Mouse (Mus musculus): ENCODE results near the gene Pla2g4d. TPM values are rescaled to one million over a fixed set of nuclear protein-coding genes. Genes with fewer than 3 reads are reported as not detected.

Gene Pla2g4d
- polyA plus RNA-seq (2015; fragmentation: Nextera tagmentation; extraction: Ambion mirVana) = 0.06 TPM in 1 of 2 replicates, not detected in the other

DNA sequence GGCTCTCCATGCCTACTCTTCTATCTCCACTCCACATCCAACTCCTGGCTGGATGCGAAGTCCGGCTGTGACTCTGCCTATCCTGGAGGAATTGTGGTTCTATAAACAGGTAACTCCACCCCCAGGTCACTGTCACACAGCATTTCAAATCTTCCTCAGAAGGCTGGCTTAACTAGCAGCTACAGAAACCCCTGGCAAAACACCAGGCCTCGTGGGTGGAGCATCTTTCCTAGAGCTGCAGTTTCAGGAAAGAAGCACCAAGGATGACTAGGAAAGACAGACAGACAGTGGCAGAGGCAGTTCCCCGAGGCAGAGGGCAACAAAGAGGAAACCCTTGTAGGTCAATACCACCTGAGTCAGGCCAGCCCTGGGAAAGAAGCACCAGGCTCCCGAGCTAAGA is at the start of gene Pla2g4d:
Gene Pla2g4d (minus strand): TSS at position 203 of the 400 bp plus-strand sequence.
- WGBS = 82% methylated on average over 5 of the region's 5 CpGs
- Histone ChIP-seq H3K27me3 (no peaks in the 10 kb centered on the region), H3K27ac (replicated peaks) (no peak within 1 kb of the TSS), H3K9me3 (no peaks in the 10 kb centered on the region), H3K4me2 (no peak within 1 kb of the TSS), H3K4me1 (replicated peaks) (no peaks in the 10 kb centered on the region), H3K4me3 (no peak within 1 kb of the TSS), H3K9ac (no peak within 1 kb of the TSS), H3K36me3 (no peaks in the 10 kb centered on the region)
- ATAC-seq (ENCODE audit: low read depth) = no peak

DNA sequence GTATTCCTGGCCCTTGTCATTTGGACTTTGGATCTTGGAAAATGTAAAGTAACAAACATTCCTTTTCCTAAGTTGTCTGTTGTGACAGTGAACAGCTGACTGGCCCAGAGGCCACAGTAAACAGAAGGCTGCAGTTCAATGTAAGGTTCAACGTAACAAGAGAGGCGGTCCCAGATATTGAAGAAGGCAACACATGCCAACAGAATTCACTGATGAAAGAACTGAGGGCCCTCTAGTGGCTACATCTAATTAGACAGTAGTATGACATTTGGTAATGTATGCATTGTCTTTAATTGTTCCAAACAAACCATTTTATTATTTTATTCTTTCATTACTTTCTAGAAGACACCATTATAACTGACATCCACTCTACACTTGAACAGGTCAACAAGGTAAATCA is 48.9 kb upstream of the Pla2g4d start:
- no peak overlapping the region for H3K27ac ChIP-seq (replicated peaks)
- WGBS = 84% methylated on average over 2 of the region's 2 CpGs
- no peak overlapping the region for H3K9ac ChIP-seq
- peaks cover 94% of the 10 kb centered on the region for H3K36me3 ChIP-seq
- H3K4me3 ChIP-seq = no peak overlapping the region
- no peak for ATAC-seq (ENCODE audit: low read depth)
- H3K27me3 ChIP-seq = no peaks in the 10 kb centered on the region
- no peaks in the 10 kb centered on the region for H3K9me3 ChIP-seq
- H3K4me1 ChIP-seq (replicated peaks) = no peaks in the 10 kb centered on the region
- H3K4me2 ChIP-seq = no peak overlapping the region

- no peaks in the 10 kb centered on the region for H3K4me1 ChIP-seq (replicated peaks)
- H3K36me3 ChIP-seq = peaks cover 86% of the 10 kb centered on the region
- no peak overlapping the region for H3K9ac ChIP-seq
- H3K4me3 ChIP-seq = no peak overlapping the region
- H3K9me3 ChIP-seq = no peaks in the 10 kb centered on the region
- no peak overlapping the region for H3K27ac ChIP-seq (replicated peaks)
- 91% methylated on average over 4 of the region's 4 CpGs for WGBS
- no peak for ATAC-seq (ENCODE audit: low read depth)
- no peaks in the 10 kb centered on the region for H3K27me3 ChIP-seq
- no peak overlapping the region for H3K4me2 ChIP-seq
These were observed 42.6 kb upstream of the Pla2g4d start for GRCm38 (mm10) chr2:120331575-120331974.

DNA sequence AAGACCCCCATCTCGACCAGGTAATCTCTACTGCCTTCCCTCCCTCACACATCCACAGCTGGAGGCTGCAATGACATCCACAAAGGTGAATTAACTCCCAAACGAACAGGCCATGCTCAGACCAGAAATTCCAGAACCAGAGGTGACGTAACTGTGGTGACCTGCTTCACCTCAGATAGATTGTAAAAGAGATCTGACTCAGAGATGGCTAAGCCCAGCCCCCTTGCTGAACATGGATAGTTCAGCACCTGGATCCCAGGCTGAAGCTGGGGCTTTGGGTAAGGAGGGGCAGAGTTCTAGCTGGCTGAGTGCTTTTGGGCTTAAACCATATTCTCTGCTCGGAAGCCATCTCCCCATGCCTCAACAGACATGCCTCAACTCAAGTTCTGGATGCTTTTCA is 26.1 kb upstream of the Pla2g4d start:
- Histone ChIP-seq H3K9me3 (no peaks in the 10 kb centered on the region), H3K27me3 (no peaks in the 10 kb centered on the region), H3K36me3 (peaks cover 49% of the 10 kb centered on the region), H3K4me3 (no peak overlapping the region), H3K4me2 (no peak overlapping the region), H3K27ac (replicated peaks) (no peak overlapping the region), H3K9ac (no peak overlapping the region), H3K4me1 (replicated peaks) (no peaks in the 10 kb centered on the region)
- WGBS = 72% methylated on average over 4 of the region's 4 CpGs
- ATAC-seq (ENCODE audit: low read depth) = no peak

DNA sequence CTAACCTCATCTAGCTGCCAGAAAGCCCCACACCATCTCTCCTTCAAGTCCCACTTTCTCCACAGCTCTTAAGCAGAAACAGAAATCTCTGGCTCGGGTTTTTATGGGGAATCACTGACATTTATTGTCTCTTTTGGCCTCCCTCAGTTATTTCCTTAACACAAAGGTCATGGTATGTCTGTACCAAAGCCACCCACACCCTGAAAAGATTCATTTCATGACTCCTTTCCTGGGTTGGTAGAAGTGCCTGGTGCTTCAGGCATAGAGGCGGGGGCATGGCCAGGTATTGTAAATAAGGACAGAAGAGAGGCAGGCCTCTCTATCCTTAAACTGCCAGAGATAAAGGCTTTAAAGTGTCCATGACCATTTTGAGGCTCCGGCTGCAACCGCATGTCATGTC is 25.5 kb upstream of the Pla2g4d start:
- WGBS = 84% methylated on average over 4 of the region's 4 CpGs
- Histone ChIP-seq H3K4me2 (no peak overlapping the region), H3K4me3 (no peak overlapping the region), H3K27me3 (no peaks in the 10 kb centered on the region), H3K9me3 (no peaks in the 10 kb centered on the region), H3K9ac (no peak overlapping the region), H3K36me3 (peaks cover 44% of the 10 kb centered on the region), H3K4me1 (replicated peaks) (no peaks in the 10 kb centered on the region), H3K27ac (replicated peaks) (no peak overlapping the region)
- no peak for ATAC-seq (ENCODE audit: low read depth)

- H3K9me3 ChIP-seq = no peaks in the 10 kb centered on the region
- peaks cover 39% of the 10 kb centered on the region for H3K36me3 ChIP-seq
- H3K27ac ChIP-seq (replicated peaks) = no peak within 1 kb of the TSS
- no peak within 1 kb of the TSS for H3K4me2 ChIP-seq
- H3K27me3 ChIP-seq = no peaks in the 10 kb centered on the region
- WGBS = 63% methylated on average over 3 of the region's 3 CpGs
- no peak within 1 kb of the TSS for H3K4me3 ChIP-seq
- no peaks in the 10 kb centered on the region for H3K4me1 ChIP-seq (replicated peaks)
- no peak for ATAC-seq (ENCODE audit: low read depth)
- H3K9ac ChIP-seq = no peak within 1 kb of the TSS
These were observed 25.0 kb upstream of the Pla2g4d start, which contains the start of gene Pla2g4f for GRCm38 (mm10) chr2:120313976-120314375. Pla2g4f (minus strand) TSS chr2:120314165.

- no peak for ATAC-seq (ENCODE audit: low read depth)
- Histone ChIP-seq H3K36me3 (peaks cover 23% of the 10 kb centered on the region), H3K4me2 (no peak overlapping the region), H3K4me3 (no peak overlapping the region), H3K27me3 (no peaks in the 10 kb centered on the region), H3K9ac (no peak overlapping the region), H3K27ac (replicated peaks) (no peak overlapping the region), H3K9me3 (no peaks in the 10 kb centered on the region), H3K4me1 (replicated peaks) (no peaks in the 10 kb centered on the region)
- WGBS = 90% methylated on average over 7 of the region's 7 CpGs
These were observed 23.4 kb upstream of the Pla2g4d start for GRCm38 (mm10) chr2:120312276-120312825.

GRCm38 (mm10) chr2:120304113-120304512 is 15.1 kb upstream of the Pla2g4d start:
- H3K27me3 ChIP-seq = no peaks in the 10 kb centered on the region
- H3K4me2 ChIP-seq = no peak overlapping the region
- WGBS = 33% methylated on average over 3 of the region's 3 CpGs
- no peak overlapping the region for H3K4me3 ChIP-seq
- no peaks in the 10 kb centered on the region for H3K9me3 ChIP-seq
- ATAC-seq (ENCODE audit: low read depth) = no peak
- H3K4me1 ChIP-seq (replicated peaks) = no peaks in the 10 kb centered on the region
- H3K9ac ChIP-seq = no peak overlapping the region
- no peak overlapping the region for H3K27ac ChIP-seq (replicated peaks)
- H3K36me3 ChIP-seq = no peaks in the 10 kb centered on the region

- no peak for ATAC-seq (ENCODE audit: low read depth)
- no peak overlapping the region for H3K4me3 ChIP-seq
- H3K27me3 ChIP-seq = no peaks in the 10 kb centered on the region
- H3K4me2 ChIP-seq = no peak overlapping the region
- 96% methylated on average over 6 of the region's 6 CpGs for WGBS
- H3K36me3 ChIP-seq = no peaks in the 10 kb centered on the region
- H3K9me3 ChIP-seq = no peaks in the 10 kb centered on the region
- H3K9ac ChIP-seq = no peak overlapping the region
- H3K27ac ChIP-seq (replicated peaks) = no peak overlapping the region
- no peaks in the 10 kb centered on the region for H3K4me1 ChIP-seq (replicated peaks)
These were observed 12.1 kb upstream of the Pla2g4d start for GRCm38 (mm10) chr2:120301076-120301475.

- H3K27ac ChIP-seq (replicated peaks) = no peak overlapping the region
- H3K27me3 ChIP-seq = no peaks in the 10 kb centered on the region
- no peaks in the 10 kb centered on the region for H3K36me3 ChIP-seq
- ATAC-seq (ENCODE audit: low read depth) = no peak
- H3K9me3 ChIP-seq = no peaks in the 10 kb centered on the region
- no peak overlapping the region for H3K4me3 ChIP-seq
- H3K9ac ChIP-seq = no peak overlapping the region
- 92% methylated on average over 4 of the region's 4 CpGs for WGBS
- H3K4me1 ChIP-seq (replicated peaks) = no peaks in the 10 kb centered on the region
- H3K4me2 ChIP-seq = no peak overlapping the region
These were observed 10.9 kb upstream of the Pla2g4d start for GRCm38 (mm10) chr2:120299866-120300265.

GRCm38 (mm10) chr2:120296160-120296559 is 7.2 kb upstream of the Pla2g4d start:
- no peaks in the 10 kb centered on the region for H3K4me1 ChIP-seq (replicated peaks)

DNA sequence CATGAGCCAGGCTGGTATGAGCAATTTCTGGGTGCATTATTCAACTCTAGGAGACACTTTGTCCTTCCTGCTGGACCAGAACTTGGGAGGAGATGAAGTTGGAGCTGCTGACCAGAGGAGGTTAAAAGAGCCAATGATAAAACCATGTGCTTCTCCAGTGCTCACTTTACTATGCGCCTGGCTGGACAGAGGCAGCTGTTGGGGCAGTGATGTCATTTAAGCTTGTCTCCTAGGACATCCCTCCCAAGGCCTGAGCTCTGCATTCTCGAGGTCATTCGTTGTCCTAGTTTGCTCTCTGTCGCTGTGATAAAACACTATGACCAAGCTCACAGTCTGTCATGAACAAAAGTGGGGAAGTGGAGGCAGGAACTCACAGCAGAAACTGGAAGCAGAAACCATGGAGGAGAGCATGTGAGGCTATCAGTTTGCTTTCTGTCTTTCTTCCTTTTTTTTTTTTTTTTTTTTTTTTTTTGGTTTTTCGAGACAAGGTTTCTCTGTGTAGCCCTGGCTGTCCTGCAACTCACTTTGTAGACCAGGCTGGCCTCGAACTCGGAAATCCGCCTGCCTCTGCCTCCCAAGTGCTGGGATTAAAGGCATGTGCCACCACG is 2.6 kb upstream of the Pla2g4d start:
- no peaks in the 10 kb centered on the region for H3K4me1 ChIP-seq (replicated peaks)
- WGBS = 88% methylated on average over 8 of the region's 9 CpGs
- H3K36me3 ChIP-seq = no peaks in the 10 kb centered on the region
- H3K9ac ChIP-seq = no peak overlapping the region
- no peaks in the 10 kb centered on the region for H3K27me3 ChIP-seq
- H3K9me3 ChIP-seq = no peaks in the 10 kb centered on the region
- H3K4me3 ChIP-seq = no peak overlapping the region
- H3K27ac ChIP-seq (replicated peaks) = no peak overlapping the region
- no peak for ATAC-seq (ENCODE audit: low read depth)
- H3K4me2 ChIP-seq = no peak overlapping the region

More at GRCm38 (mm10) chr2:120296160-120296559, 7.2 kb upstream of the Pla2g4d start:
- Histone ChIP-seq H3K36me3 (no peaks in the 10 kb centered on the region), H3K4me3 (no peak overlapping the region), H3K27me3 (no peaks in the 10 kb centered on the region), H3K9ac (no peak overlapping the region), H3K4me2 (no peak overlapping the region), H3K27ac (replicated peaks) (no peak overlapping the region), H3K9me3 (no peaks in the 10 kb centered on the region)
- WGBS = 9% methylated on average over 2 of the region's 2 CpGs
- no peak for ATAC-seq (ENCODE audit: low read depth)

DNA sequence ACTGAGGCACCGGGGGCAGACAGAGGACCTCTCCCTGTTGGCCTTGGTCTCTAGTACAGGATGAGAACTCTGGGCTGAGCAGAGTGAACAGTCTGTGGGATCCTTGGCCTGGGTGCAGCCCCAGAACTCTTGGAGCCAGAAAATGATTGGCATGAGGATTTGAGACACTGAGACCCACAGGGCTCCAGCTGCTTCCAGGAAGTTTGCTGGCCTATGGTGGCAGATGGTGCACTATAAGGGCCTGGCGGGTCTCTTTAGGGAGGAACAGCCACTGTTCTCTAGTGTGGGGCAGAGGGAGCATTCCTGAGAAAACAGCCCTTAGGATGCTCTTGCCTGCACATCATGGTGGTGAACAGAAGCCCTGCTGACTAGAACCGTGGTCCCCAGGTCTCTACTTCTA is 596 bp downstream of the Pla2g4d start:
- no peak for ATAC-seq (ENCODE audit: low read depth)
- 91% methylated on average over 3 of the region's 3 CpGs for WGBS

More for the DNA sequence above, 596 bp downstream of the Pla2g4d start:
- H3K4me1 ChIP-seq (replicated peaks) = no peaks in the 10 kb centered on the region
- no peaks in the 10 kb centered on the region for H3K36me3 ChIP-seq
- no peaks in the 10 kb centered on the region for H3K27me3 ChIP-seq
- no peak overlapping the region for H3K4me2 ChIP-seq
- no peaks in the 10 kb centered on the region for H3K9me3 ChIP-seq
- no peak overlapping the region for H3K9ac ChIP-seq
- no peak overlapping the region for H3K27ac ChIP-seq (replicated peaks)
- H3K4me3 ChIP-seq = no peak overlapping the region
